Mouse (Mus musculus) thymus, adult 2 months (tissue): ENCODE results near the gene Pkp4.

Experiments
- CTCF ChIP-seq: fragments of 200-500 bp; IDR thresholded peaks from 2 replicates; pipeline ENCODE4 v1.5.1; 2012; ENCODE audit warnings: mild to moderate bottlenecking, control low read depth, low read length, moderate library complexity, borderline replicate concordance; ENCODE audit not compliant: control insufficient read depth, poor library complexity, insufficient read depth; ENCODE audit errors: extremely low read depth
- POLR2A ChIP-seq: fragments of 200-500 bp; IDR thresholded peaks from 2 replicates; pipeline ENCODE4 v1.6.1; 2012; ENCODE audit warnings: mild to moderate bottlenecking, low read length, control low read depth, moderate library complexity; ENCODE audit not compliant: control insufficient read depth, poor library complexity, insufficient read depth; ENCODE audit errors: extremely low read depth

- TF ChIP-seq POLR2A, result no peak
- TF ChIP-seq CTCF, result no peak
Measured at GRCm38 (mm10) chr2:59339776-59340539, 179.3 kb downstream of the Pkp4 start.
